Mouse (Mus musculus): ENCODE measurements at regions not wholly inside any gene's neighbourhood (a gene's known extent, or its start where the extent isn't known, plus 50 kb on each side); places are given as distances from the start of the nearest gene placed in this dataset.

- DNase-seq, result no peak
- no peak for TF ChIP-seq POLR2A (IDR thresholded peaks at IDR 0.05; ENCODE audit: borderline replicate concordance, extremely low read depth, low read depth, low read length)
- TF ChIP-seq CTCF (IDR thresholded peaks at IDR 0.05; ENCODE audit: insufficient read depth, low read length), result no peak
- H3K4me1 ChIP-seq (ENCODE audit: control insufficient read depth, insufficient read depth, low read length), result no peaks in the 10 kb centered on the region
- WGBS, result 86% methylated on average over 6 of the region's 6 CpGs
- H3K4me3 ChIP-seq (replicated peaks; ENCODE audit: extremely low read depth, low read depth, low read length), result no peak overlapping the region
These were observed 223.8 kb downstream of the Sox11 start for GRCm38 (mm10) chr12:27118581-27118980.

DNA sequence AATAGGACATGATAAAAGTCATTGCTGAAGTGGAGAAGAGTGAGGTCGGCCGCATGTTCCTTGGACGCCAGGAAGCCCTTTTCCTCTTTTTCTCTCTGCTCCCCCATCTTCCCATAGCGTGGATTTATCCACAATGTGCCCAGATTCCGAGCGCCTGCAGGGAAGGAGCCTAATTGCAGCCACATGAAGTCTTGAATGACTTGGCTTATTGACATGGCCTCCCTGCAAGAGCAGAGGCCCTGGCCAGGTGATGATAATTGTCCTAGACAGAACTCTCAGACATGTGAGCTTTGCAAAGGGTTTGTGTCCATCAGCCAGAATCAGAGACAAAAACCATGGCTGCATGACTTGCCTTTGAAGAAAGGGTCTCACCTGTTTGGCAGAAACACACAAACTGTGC is 227.0 kb downstream of the Sox11 start:
- no peak for DNase-seq
- Histone ChIP-seq H3K4me1 (ENCODE audit: control insufficient read depth, insufficient read depth, low read length) (no peaks in the 10 kb centered on the region), H3K4me3 (replicated peaks; ENCODE audit: extremely low read depth, low read depth, low read length) (no peak overlapping the region)
- WGBS, result 85% methylated on average over 6 of the region's 6 CpGs
- TF ChIP-seq CTCF (IDR thresholded peaks at IDR 0.05; ENCODE audit: insufficient read depth, low read length) (no peak), POLR2A (IDR thresholded peaks at IDR 0.05; ENCODE audit: borderline replicate concordance, extremely low read depth, low read depth, low read length) (no peak)

DNA sequence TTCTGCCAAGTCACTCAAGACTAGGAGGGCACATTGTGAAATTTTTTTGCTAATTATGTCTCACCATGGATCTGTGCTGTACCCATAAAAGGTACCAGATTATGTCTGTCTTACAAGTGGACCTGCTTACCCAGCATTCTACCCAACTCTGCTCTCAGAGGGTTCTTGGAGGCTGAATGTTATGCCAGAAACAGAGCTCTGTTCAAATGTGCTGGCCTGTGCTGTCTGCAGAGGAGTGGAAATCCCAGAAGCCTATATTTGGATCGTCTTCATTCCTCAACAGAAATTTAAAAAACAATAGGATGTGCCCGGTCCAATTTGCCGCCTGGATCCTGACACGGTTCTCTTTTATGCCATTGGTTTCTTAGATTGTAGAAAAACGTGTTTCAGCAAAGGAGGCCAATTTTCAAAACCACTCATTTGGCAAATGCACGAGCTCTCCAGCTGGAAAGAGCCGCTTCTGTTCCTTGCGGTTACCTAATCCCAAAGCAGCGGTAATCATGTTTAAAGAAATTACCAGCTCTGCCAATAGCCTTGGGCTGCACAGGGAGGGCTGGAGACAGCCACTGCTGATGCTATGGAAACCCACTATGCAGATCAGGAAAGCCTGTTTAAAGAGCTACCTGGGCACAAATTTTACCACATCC is 237.3 kb downstream of the Sox11 start:
- Histone ChIP-seq H3K4me3 (replicated peaks; ENCODE audit: extremely low read depth, low read depth, low read length) (no peak overlapping the region), H3K4me1 (ENCODE audit: control insufficient read depth, insufficient read depth, low read length) (no peaks in the 10 kb centered on the region)
- WGBS, result 75% methylated on average over 9 of the region's 9 CpGs
- TF ChIP-seq CTCF (IDR thresholded peaks at IDR 0.05; ENCODE audit: insufficient read depth, low read length), result no peak
- no peak for TF ChIP-seq POLR2A (IDR thresholded peaks at IDR 0.05; ENCODE audit: borderline replicate concordance, extremely low read depth, low read depth, low read length)
- no peak for DNase-seq

DNA sequence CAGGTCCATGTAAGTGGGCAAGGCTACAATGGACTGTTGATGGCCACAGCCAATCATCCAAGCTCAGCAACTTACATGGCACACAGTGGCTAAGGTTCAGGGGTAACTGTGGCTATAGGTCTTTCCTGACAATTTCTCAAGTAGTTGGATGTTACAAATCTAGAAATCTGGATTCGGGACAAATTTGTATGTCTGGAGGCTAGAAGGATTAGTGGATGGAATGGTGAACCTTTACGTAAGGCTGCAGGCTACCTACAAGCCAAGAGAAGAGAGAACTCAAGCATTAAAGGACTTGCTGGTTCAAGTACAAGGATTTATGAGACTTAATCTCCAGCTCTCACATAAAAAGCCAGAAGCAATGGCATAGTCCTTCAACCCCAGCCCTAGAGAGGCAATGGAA is 239.4 kb downstream of the Sox11 start:
- DNase-seq, result no peak
- WGBS, result 84% methylated on average over 2 of the region's 2 CpGs
- no peak overlapping the region for H3K4me3 ChIP-seq (replicated peaks; ENCODE audit: extremely low read depth, low read depth, low read length)
- no peak for TF ChIP-seq CTCF (IDR thresholded peaks at IDR 0.05; ENCODE audit: insufficient read depth, low read length)
- TF ChIP-seq POLR2A (IDR thresholded peaks at IDR 0.05; ENCODE audit: borderline replicate concordance, extremely low read depth, low read depth, low read length), result no peak
- no peaks in the 10 kb centered on the region for H3K4me1 ChIP-seq (ENCODE audit: control insufficient read depth, insufficient read depth, low read length)

- TF ChIP-seq POLR2A (IDR thresholded peaks at IDR 0.05; ENCODE audit: borderline replicate concordance, extremely low read depth, low read depth, low read length), result no peak
- TF ChIP-seq CTCF (IDR thresholded peaks at IDR 0.05; ENCODE audit: insufficient read depth, low read length), result no peak
- 97% methylated on average over 1 of the region's 1 CpGs for WGBS
- H3K4me1 ChIP-seq (ENCODE audit: control insufficient read depth, insufficient read depth, low read length), result no peaks in the 10 kb centered on the region
- H3K4me3 ChIP-seq (replicated peaks; ENCODE audit: extremely low read depth, low read depth, low read length), result no peak overlapping the region
- no peak for DNase-seq
These were observed 253.2 kb downstream of the Sox11 start for GRCm38 (mm10) chr12:27089206-27089605.

DNA sequence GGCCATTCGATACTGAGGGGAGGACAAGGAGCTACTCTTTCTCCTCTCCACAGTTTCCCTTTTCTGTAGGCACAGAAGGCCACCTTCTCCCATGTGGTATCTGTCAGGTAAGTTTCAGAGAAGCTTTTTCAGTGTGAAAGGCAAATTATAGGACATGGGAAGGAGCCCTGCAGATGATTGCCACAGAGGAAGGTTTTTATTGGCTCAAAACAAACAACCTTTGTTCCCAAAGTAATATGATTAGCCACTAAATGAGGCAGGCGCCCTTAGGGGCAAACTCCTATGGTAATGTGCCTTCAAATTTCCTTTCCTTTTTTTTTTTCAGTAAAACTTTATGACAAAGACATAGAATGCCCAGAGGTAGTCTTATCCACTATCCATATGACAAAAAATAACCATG is 256.5 kb downstream of the Sox11 start:
- DNase-seq, result no peak
- H3K4me3 ChIP-seq (replicated peaks; ENCODE audit: extremely low read depth, low read depth, low read length), result no peak overlapping the region
- no peak for TF ChIP-seq POLR2A (IDR thresholded peaks at IDR 0.05; ENCODE audit: borderline replicate concordance, extremely low read depth, low read depth, low read length)
- no peak for TF ChIP-seq CTCF (IDR thresholded peaks at IDR 0.05; ENCODE audit: insufficient read depth, low read length)
- 86% methylated on average over 2 of the region's 2 CpGs for WGBS
- H3K4me1 ChIP-seq (ENCODE audit: control insufficient read depth, insufficient read depth, low read length), result no peaks in the 10 kb centered on the region

GRCm38 (mm10) chr12:27083645-27084550 is 258.5 kb downstream of the Sox11 start:
- 54% methylated on average over 4 of the region's 4 CpGs for WGBS
- Histone ChIP-seq H3K4me3 (replicated peaks; ENCODE audit: extremely low read depth, low read depth, low read length) (no peak overlapping the region), H3K4me1 (ENCODE audit: control insufficient read depth, insufficient read depth, low read length) (no peaks in the 10 kb centered on the region)
- DNase-seq, result no peak
- TF ChIP-seq CTCF (IDR thresholded peaks at IDR 0.05; ENCODE audit: insufficient read depth, low read length), result no peak
- no peak for TF ChIP-seq POLR2A (IDR thresholded peaks at IDR 0.05; ENCODE audit: borderline replicate concordance, extremely low read depth, low read depth, low read length)

DNA sequence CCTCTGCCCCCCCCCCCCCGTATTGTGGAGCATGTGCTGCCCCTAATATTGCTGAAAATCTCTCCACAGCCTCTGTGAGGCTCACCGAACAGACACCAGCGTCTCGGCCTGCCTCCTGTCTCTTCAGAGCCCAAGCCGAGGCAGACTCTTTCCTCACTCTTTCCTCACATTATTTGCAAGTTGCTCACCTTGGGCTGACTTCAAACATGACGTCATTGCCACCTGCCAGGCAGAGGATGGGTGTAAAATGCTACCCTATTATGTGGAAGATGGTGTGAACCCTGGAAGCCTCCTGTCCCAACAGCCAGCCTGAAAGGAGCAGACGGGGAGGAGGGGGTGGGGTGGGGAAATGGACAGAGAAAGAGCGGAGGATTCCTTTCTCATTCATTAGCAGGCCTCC is 259.3 kb downstream of the Sox11 start:
- WGBS, result 14% methylated on average over 7 of the region's 8 CpGs
- Histone ChIP-seq H3K4me1 (ENCODE audit: control insufficient read depth, insufficient read depth, low read length) (no peaks in the 10 kb centered on the region), H3K4me3 (replicated peaks; ENCODE audit: extremely low read depth, low read depth, low read length) (no peak overlapping the region)
- no peak for TF ChIP-seq POLR2A (IDR thresholded peaks at IDR 0.05; ENCODE audit: borderline replicate concordance, extremely low read depth, low read depth, low read length)
- no peak for TF ChIP-seq CTCF (IDR thresholded peaks at IDR 0.05; ENCODE audit: insufficient read depth, low read length)
- no peak for DNase-seq

- DNase-seq, result no peak
- TF ChIP-seq POLR2A (IDR thresholded peaks at IDR 0.05; ENCODE audit: borderline replicate concordance, extremely low read depth, low read depth, low read length) (no peak), CTCF (IDR thresholded peaks at IDR 0.05; ENCODE audit: insufficient read depth, low read length) (no peak)
- Histone ChIP-seq H3K4me3 (replicated peaks; ENCODE audit: extremely low read depth, low read depth, low read length) (no peak overlapping the region), H3K4me1 (ENCODE audit: control insufficient read depth, insufficient read depth, low read length) (no peaks in the 10 kb centered on the region)
- WGBS, result 7% methylated on average over 8 of the region's 8 CpGs
These were observed 259.8 kb downstream of the Sox11 start for GRCm38 (mm10) chr12:27082624-27083023.

All from lung, adult 2 months (tissue).